Mouse (Mus musculus) layer of hippocampus, postnatal 36 days (tissue): ENCODE data around the gene Fam186b. TPM values are rescaled to one million over a fixed set of nuclear protein-coding genes. Genes with fewer than 3 reads are reported as not detected.
A peak's percentile ranks its signal among the peaks of the same experiment; 100 is the strongest.

Experiments
- DNase-seq, 2 experiments: peaks; one replicate each; pipeline ENCODE4 v3.0.0; 2022
- total RNA-seq, 2 experiments: library from RNA; stranded (reverse); gene quantifications; 2 replicates each; pipeline ENCODE4 v1.2.3; 2021

Gene Fam186b
- total RNA-seq: 1 to 10 TPM; 1.1 to 1.6 TPM

- peak in 1 of 2 experiments; percentile 26 for DNase-seq
These were observed at the start of gene Fam186b for GRCm38 (mm10) chr15:99295484-99295981. Fam186b (minus strand) TSS chr15:99295888.

GRCm38 (mm10) chr15:99344961-99345360 lies 49.3 kb upstream of the Fam186b start:
- no peak for DNase-seq

- no peak for DNase-seq
These were observed 48.6 kb upstream of the Fam186b start for GRCm38 (mm10) chr15:99344148-99344870.

- DNase-seq: peak; percentile 60 to 73
These were observed 47.9 kb upstream of the Fam186b start for GRCm38 (mm10) chr15:99343414-99344147.

GRCm38 (mm10) chr15:99342194-99342981 lies 46.7 kb upstream of the Fam186b start:
- DNase-seq: no peak

GRCm38 (mm10) chr15:99341102-99341501 lies 45.4 kb upstream of the Fam186b start:
- no peak for DNase-seq

- DNase-seq: no peak
These were observed 44.0 kb upstream of the Fam186b start for GRCm38 (mm10) chr15:99339669-99340068.

- no peak for DNase-seq
These were observed 43.2 kb upstream of the Fam186b start for GRCm38 (mm10) chr15:99338916-99339315.

GRCm38 (mm10) chr15:99335801-99336320 lies 40.2 kb upstream of the Fam186b start:
- DNase-seq: no peak

GRCm38 (mm10) chr15:99334500-99334899 lies 38.8 kb upstream of the Fam186b start:
- no peak for DNase-seq

GRCm38 (mm10) chr15:99333676-99334065 lies 38.0 kb upstream of the Fam186b start:
- no peak for DNase-seq

- DNase-seq: peak; percentile 24 to 32
These were observed 37.4 kb upstream of the Fam186b start for GRCm38 (mm10) chr15:99332921-99333675.

- no peak for DNase-seq
These were observed 36.4 kb upstream of the Fam186b start for GRCm38 (mm10) chr15:99332111-99332510.

- no peak for DNase-seq
These were observed 35.7 kb upstream of the Fam186b start for GRCm38 (mm10) chr15:99331341-99331740.

- no peak for DNase-seq
These were observed 34.6 kb upstream of the Fam186b start for GRCm38 (mm10) chr15:99330324-99330723.

GRCm38 (mm10) chr15:99328011-99328410 lies 32.3 kb upstream of the Fam186b start:
- DNase-seq: no peak

GRCm38 (mm10) chr15:99326959-99327358 lies 31.3 kb upstream of the Fam186b start:
- no peak for DNase-seq

GRCm38 (mm10) chr15:99326407-99326806 lies 30.7 kb upstream of the Fam186b start:
- DNase-seq: no peak

- no peak for DNase-seq
These were observed 29.9 kb upstream of the Fam186b start for GRCm38 (mm10) chr15:99325598-99325997.

GRCm38 (mm10) chr15:99324151-99324550 lies 28.5 kb upstream of the Fam186b start:
- no peak for DNase-seq

- no peak for DNase-seq
These were observed 25.3 kb upstream of the Fam186b start for GRCm38 (mm10) chr15:99320978-99321377.

- no peak for DNase-seq
These were observed 24.5 kb upstream of the Fam186b start for GRCm38 (mm10) chr15:99320168-99320674.
